In the genomic region with DNA sequence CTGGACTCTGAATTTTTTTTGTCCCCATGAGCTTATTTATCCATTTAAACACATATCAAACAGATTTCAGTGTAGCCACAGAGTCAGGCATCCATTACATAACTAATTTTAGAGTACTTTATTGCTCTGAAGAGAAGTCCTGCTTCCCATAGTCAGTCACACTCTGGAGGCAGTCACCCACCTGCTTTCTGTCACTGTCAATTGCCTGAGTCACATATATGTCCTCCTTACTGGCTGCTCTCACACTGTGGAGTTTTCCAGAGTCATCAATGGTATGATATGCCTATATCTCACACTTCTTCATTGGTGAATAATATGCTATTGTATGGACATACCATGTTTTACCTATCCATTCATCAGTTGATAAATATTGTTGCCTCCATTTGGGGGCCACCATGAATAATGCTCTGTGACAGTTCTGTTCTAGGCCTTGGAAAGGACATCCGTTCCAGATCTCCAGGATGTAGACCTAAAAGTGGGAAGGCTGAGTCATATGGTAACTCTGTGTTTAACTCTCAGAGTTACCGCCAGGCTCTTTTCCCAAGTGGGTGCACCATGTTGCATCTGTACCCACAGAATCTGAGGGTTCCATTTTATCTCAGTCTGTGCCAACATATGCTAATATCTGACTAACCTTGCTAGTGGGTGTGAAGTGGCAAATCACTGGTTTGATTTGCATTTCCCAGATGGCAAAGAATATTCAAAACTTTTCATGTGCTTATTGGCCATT, we compare ENCODE assay signal across 28 mouse cellular contexts.
DNase-seq lines count a peak whose midpoint lies in the region; TF ChIP-seq lines count a peak whose summit lies in the region.
"Had no signal": no experiment of that assay in that cellular context is flagged by ENCODE, and none has a peak within 500 bp of the region (broad histone marks: within the 10 kb centered on the region; RNA-seq: fewer than 3 reads in every experiment).

No protein-coding gene starts in this region.

- intact Hi-C loops in left cerebral cortex, postnatal 14 days (cut with DNase I): no loop called here

- no peak for TF ChIP-seq POLR2A in CH12.LX (IDR thresholded peaks at IDR 0.05; ENCODE audit: low read depth, low read length)

- no peak overlapping the region for H3K4me2 ChIP-seq in CH12.LX (ENCODE audit: insufficient read depth, low read depth, poor library complexity, severe bottlenecking)
- H3K4me2 ChIP-seq: embryonic facial prominence, embryonic 15.5 days; forebrain, embryonic 12.5 days; heart, embryonic 13.5 days; hindbrain, embryonic 14.5 days; limb, embryonic 12.5 days; liver, embryonic 15.5 days; lung, embryonic 14.5 days; midbrain, embryonic 15.5 days had no signal

- TF ChIP-seq EP300 in CH12.LX (IDR thresholded peaks at IDR 0.05; ENCODE audit: low read length): no peak

- in situ Hi-C loops in CH12.LX (cut with MboI; ENCODE audit: low pct_ligation_motif_present, low pct_unique_long_range_greater_than_20kb, low sequenced_read_pairs): no loop called here

- H3K36me3 ChIP-seq in CH12.LX (replicated peaks in 1 of 2; ENCODE audit: control insufficient read depth in 1 of 2, insufficient read depth in 1 of 2, low read length in 1 of 2): peaks cover 71 to 96% of the 10 kb centered on the region in 2 experiments
- H3K36me3 ChIP-seq: liver, embryonic 15.5 days; midbrain, embryonic 15.5 days had no signal

- no peaks in the 10 kb centered on the region for H3K9me3 ChIP-seq in CH12.LX (replicated peaks; ENCODE audit: low read length)
- H3K9me3 ChIP-seq: embryonic facial prominence, embryonic 15.5 days; liver, embryonic 15.5 days; midbrain, embryonic 15.5 days had no signal

- dilution Hi-C loops in CH12.LX (cut with MboI; ENCODE audit: extremely low pct_ligation_motif_present, extremely low pct_unique_long_range_greater_than_20kb, low sequenced_read_pairs): no loop called here

- no peaks in the 10 kb centered on the region for H3K79me2 ChIP-seq in CH12.LX (replicated peaks; ENCODE audit: control insufficient read depth, extremely low read depth, insufficient read depth, poor library complexity, severe bottlenecking)

- H3K27ac ChIP-seq in CH12.LX (ENCODE audit: insufficient read depth, low read depth): no peak overlapping the region
- H3K27ac ChIP-seq: embryonic facial prominence, embryonic 10.5 days; embryonic facial prominence, embryonic 15.5 days; forebrain, embryonic 12.5 days; heart, embryonic 13.5 days; hindbrain, embryonic 14.5 days; limb, embryonic 12.5 days; liver, embryonic 15.5 days; midbrain, embryonic 10.5 days; midbrain, embryonic 15.5 days; stomach, postnatal 0 days had no signal

- H3K4me3 ChIP-seq in CH12.LX (replicated peaks in 1 of 3; ENCODE audit: low read depth in 2 of 3, low read length in 2 of 3, poor library complexity in 1 of 3): no peak overlapping the region
- H3K4me3 ChIP-seq: embryonic facial prominence, embryonic 10.5 days; embryonic facial prominence, embryonic 15.5 days; forebrain, embryonic 12.5 days; heart, embryonic 13.5 days; limb, embryonic 12.5 days; liver, embryonic 15.5 days; midbrain, embryonic 10.5 days; midbrain, embryonic 15.5 days had no signal

- peak; percentile 39 to 50 for DNase-seq in frontal cortex, postnatal 36 days (ENCODE audit: low spot score in 2 of 2)
- DNase-seq in frontal cortex, postnatal 10 days (ENCODE audit: low spot score in 2 of 2): no peak
- peak; percentile 22 to 56 for DNase-seq in left cerebral cortex, adult 18-20 months (ENCODE audit: low spot score in 2 of 2)
- DNase-seq in left cerebral cortex, postnatal 14 days (ENCODE audit: low spot score in 2 of 2): no peak
- DNase-seq in CH12.LX (ENCODE audit: extremely low read depth): peak; percentile 20
- peak; percentile 66 for DNase-seq in layer of hippocampus, adult 9-11 months
- no peak for DNase-seq in lung, postnatal 14 days
- DNase-seq: adrenal gland, postnatal 14 days; cerebellum, adult 11-12 months; cerebellum, adult 9-11 months; forebrain, postnatal 0 days; gastrocnemius, postnatal 10 days; heart, postnatal 10 days; kidney, adult 9 months; kidney, postnatal 10 days; lung, embryonic 14.5 days; thymus, adult 2 months; thymus, postnatal 36 days had no signal

- TF ChIP-seq RAD21 in CH12.LX (IDR thresholded peaks at IDR 0.05; ENCODE audit: low read depth, low read length): no peak

- H3K9ac ChIP-seq in CH12.LX (ENCODE audit: insufficient read depth, low read depth): no peak overlapping the region
- H3K9ac ChIP-seq: embryonic facial prominence, embryonic 15.5 days; forebrain, embryonic 12.5 days; forebrain, postnatal 0 days; heart, embryonic 13.5 days; hindbrain, embryonic 14.5 days; limb, embryonic 12.5 days; liver, embryonic 15.5 days; lung, embryonic 14.5 days; midbrain, embryonic 15.5 days had no signal

- no peak for TF ChIP-seq CTCF in CH12.LX (conservative IDR thresholded peaks at IDR 0.05 in 1 of 2, IDR thresholded peaks at IDR 0.05 in 1 of 2; ENCODE audit: low read depth in 2 of 2, low read length in 2 of 2)

- H3K27me3 ChIP-seq in CH12.LX (replicated peaks): no peaks in the 10 kb centered on the region
- H3K27me3 ChIP-seq: embryonic facial prominence, embryonic 15.5 days; forebrain, embryonic 12.5 days; heart, embryonic 13.5 days; limb, embryonic 12.5 days; liver, embryonic 15.5 days; midbrain, embryonic 15.5 days had no signal

- peaks cover 3 to 13% of the 10 kb centered on the region in 2 experiments; a peak in 2 of 4 replicates for H3K4me1 ChIP-seq in CH12.LX (ENCODE audit: control insufficient read depth in 1 of 2, insufficient read depth in 2 of 2)
- H3K4me1 ChIP-seq: embryonic facial prominence, embryonic 10.5 days; embryonic facial prominence, embryonic 15.5 days; forebrain, embryonic 12.5 days; heart, embryonic 13.5 days; liver, embryonic 15.5 days; midbrain, embryonic 15.5 days had no signal

TF ChIP-seq in CH12.LX, 34 proteins besides CTCF, POLR2A, EP300 and RAD21:
- TF ChIP-seq ZC3H11A (IDR thresholded peaks at IDR 0.05; ENCODE audit: low read depth, low read length): no peak
- no peak for TF ChIP-seq ZMIZ1 (IDR thresholded peaks at IDR 0.05; ENCODE audit: low read depth, low read length)
- TF ChIP-seq USF2 (conservative IDR thresholded peaks at IDR 0.05; ENCODE audit: low read depth, low read length): no peak
- no peak for TF ChIP-seq BHLHE40 (IDR thresholded peaks at IDR 0.05; ENCODE audit: low read depth, low read length)
- TF ChIP-seq TBP (conservative IDR thresholded peaks at IDR 0.05; ENCODE audit: low read depth, low read length): no peak
- TF ChIP-seq MXI1 (IDR thresholded peaks at IDR 0.05; ENCODE audit: low read depth, low read length): no peak
- no peak for TF ChIP-seq NRF1 (IDR thresholded peaks at IDR 0.05; ENCODE audit: low read depth, low read length)
- TF ChIP-seq E2F4 (IDR thresholded peaks at IDR 0.05; ENCODE audit: insufficient replicate concordance, low read depth, low read length): no peak
- no peak for TF ChIP-seq POLR2AphosphoS2 (IDR thresholded peaks at IDR 0.05; ENCODE audit: low read depth, low read length)
- no peak for TF ChIP-seq CHD1 (IDR thresholded peaks at IDR 0.05; ENCODE audit: low read depth, low read length)
- TF ChIP-seq JUN (IDR thresholded peaks at IDR 0.05; ENCODE audit: insufficient read depth, low read depth, low read length): no peak
- TF ChIP-seq CHD2 (IDR thresholded peaks at IDR 0.05; ENCODE audit: low read length): no peak
- TF ChIP-seq ZNF384 (IDR thresholded peaks at IDR 0.05; ENCODE audit: low read depth, low read length): no peak

Comparison
In these comparisons a context has a peak if more than half of its experiments do, and no peak if none do; other contexts are left out.
1. DNase-seq: peak in frontal cortex, postnatal 36 days (2 of 2), left cerebral cortex, adult 18-20 months (2 of 2), CH12.LX (single experiment) and layer of hippocampus, adult 9-11 months (single experiment); none in frontal cortex, postnatal 10 days (0 of 2), left cerebral cortex, postnatal 14 days (0 of 2) and lung, postnatal 14 days (single experiment).